Mouse (Mus musculus): ENCODE data around the gene Gm16181.

DNA sequence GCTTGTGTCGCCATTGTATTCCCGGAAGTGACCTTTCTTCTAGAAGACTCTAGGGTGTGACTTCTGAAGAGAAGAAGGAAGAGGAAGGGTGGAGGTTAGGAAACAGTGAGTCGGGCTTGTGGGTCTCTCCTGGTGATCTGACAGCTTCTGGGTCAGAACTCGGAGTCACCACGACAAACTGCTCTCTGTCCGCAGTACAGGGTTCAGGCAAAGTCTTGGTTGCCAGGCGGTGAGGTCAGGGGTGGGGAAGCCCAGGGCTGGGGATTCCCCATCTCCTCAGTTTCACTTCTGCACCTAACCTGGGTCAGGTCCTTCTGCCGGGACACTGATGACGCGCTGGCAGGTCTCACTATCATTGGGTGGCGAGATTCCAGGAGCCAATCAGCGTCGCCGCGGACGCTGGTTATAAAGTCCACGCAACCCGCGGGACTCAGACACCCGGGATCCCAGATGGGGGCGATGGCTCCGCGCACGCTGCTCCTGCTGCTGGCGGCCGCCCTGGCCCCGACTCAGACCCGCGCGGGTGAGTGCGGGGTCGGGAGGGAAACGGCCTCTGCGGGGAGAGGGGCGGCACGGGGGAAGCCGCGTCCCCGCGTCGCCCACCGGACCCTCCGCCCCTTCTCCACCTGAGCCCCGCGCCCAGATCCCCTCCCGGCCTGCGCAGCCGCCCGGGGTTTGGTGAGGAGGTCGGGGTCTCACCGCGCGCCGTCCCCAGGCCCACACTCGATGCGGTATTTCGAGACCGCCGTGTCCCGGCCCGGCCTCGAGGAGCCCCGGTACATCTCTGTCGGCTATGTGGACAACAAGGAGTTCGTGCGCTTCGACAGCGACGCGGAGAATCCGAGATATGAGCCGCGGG lies 42.3 kb downstream of the Gm16181 start, which contains the start of gene H2-D1:
- TF ChIP-seq CTCF (IDR thresholded peaks at IDR 0.05; ENCODE audit: control insufficient read depth, insufficient read depth, insufficient read length) (no peak), USF1 (IDR thresholded peaks at IDR 0.05; ENCODE audit: low read depth) (no peak)

Data from C2C12 (cell line).